Mouse (Mus musculus) cerebellum, adult 11-12 months (tissue): ENCODE measurements around the gene Apobec1.
"Not testable (repeated sequence)": the region's sequence is repeated elsewhere in the genome, so short reads cannot be mapped to it uniquely, and the experiment has no call there.

Experiments used
- DNase-seq: peaks from one replicate; pipeline ENCODE4 v3.0.0; 2022

The Apobec1 gene

DNA sequence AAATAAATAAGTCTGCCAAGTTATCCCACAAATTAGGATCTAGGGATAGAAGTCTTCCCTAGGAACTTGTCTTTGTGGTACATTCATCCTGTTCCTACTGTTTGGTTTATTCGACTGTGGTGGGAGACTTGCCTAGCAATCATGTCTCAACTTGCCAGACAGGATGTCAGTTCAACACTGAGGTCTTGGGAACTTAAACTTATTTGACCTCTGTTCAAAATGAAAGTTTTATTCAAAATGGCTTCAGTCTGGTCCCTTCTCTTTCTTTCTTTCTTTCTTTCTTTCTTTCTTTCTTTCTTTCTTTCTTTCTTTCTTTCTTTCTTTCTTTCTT lies 713 bp upstream of the Apobec1 start:
- DNase-seq = no peak

DNA sequence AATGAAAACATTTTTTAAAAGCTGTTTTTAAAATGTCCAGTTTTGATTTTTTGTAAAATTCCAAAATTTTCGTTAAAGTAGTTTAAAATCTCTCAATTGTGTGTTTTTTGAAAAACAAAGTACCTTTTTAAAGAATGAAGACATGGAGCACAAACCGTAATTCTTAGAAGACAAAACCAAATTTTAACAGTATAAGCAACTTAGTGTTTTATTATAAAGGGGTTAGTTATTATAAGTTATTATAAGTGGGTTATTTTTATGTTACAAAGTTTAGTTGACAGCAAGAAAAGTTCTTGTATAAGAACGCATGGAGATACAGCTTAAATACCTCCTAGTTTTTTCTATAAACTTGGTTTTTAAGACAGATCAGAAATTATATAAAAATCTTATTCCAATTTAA lies 629 bp downstream of the Apobec1 start:
- DNase-seq = no peak

DNA sequence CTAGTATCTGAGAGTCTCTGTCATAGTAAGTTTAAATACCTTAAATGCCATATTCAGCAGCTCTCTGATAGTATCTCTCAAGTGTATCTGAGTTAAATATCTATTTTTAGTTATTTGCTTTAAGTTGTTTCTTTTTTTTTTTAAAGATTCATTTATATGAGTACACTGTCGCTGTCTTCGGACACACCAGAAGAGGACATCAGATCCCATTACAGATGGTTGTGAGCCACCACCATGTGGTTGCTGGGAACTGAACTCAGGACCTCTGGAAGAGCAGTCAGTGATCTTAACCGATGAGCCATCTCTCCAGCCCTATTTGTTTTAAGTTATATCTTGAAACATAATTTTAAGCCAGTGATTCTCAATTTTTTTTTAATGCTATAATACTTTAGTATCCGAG lies 1.2 kb downstream of the Apobec1 start:
- no peak for DNase-seq

DNA sequence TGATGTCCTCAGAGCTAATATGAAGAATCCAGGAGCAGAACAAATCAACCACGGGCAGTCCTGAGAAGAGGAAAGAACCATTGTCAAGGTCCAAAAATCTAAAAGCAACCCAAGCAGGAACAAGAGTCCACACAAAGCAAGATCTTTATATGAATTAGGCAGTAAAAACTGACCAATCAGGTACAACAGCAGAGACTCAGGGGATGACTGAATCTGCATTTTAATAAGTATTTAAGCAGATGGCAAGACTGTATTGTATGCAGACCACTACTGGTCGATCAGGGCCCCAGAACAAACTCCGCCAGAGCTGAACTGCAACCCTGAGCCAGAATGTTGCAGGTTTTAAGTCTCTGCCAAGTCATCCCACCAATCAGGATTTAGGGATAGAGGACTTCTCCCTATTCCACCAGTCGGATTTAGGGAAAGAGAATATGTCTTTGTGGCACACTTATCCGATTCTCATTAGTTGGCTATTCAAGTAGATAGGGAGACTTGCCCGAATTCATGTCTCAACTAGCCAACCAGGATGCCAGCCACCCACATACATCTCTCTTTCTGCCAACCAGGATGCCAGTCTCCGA lies 2.1 kb downstream of the Apobec1 start:
- no peak for DNase-seq

DNA sequence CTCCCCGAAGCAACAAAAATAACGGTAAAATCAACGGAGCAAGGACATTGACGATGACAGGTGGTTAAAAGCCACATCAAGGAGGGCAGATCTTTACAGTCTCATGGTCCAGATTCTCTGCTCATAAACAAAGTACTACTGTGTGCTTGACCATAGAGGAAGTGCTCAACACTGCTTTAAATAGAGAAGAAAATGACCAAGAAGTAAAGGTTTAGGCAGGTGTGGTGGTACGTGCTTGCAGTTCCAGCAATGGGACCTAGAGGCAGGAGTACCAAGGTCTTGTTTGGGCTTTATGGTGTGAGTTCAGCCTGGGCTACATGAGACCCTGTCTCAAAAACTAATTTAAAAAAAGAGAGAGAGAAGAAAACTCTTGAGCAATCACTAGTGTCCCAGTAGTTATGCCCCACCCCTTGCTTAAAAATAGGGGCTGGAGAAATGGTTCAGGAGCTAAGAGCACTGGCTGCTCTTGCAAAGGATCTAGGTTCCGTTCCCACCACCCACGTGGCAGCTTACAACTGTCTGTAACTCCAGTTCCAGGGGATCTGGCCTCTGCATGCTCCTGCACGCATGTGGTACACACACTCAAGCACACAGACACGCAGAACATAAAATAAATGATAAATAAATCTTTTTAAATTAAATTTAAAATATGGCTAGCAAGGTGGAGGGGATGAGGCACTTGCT lies 3.0 kb downstream of the Apobec1 start:
- no peak for DNase-seq

DNA sequence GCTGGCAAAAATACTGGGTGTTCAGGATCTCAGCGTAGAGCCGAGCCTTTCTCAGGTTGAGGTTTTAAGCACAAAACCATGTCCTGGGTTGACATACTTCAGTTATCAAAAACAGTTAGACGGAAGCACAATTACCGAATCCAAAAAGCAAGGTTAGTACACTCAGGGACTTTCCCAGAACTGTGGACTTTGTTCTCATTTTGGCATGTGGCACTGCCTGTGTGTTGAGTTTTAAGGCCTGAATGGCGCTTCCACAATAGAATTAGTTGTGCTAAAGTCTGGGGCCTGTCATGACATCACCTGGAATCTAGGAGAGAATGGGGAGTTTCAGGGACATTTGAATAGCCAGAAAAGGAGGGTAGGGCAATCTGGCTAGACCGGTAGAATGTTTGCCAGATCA lies 3.8 kb downstream of the Apobec1 start:
- no peak for DNase-seq

DNA sequence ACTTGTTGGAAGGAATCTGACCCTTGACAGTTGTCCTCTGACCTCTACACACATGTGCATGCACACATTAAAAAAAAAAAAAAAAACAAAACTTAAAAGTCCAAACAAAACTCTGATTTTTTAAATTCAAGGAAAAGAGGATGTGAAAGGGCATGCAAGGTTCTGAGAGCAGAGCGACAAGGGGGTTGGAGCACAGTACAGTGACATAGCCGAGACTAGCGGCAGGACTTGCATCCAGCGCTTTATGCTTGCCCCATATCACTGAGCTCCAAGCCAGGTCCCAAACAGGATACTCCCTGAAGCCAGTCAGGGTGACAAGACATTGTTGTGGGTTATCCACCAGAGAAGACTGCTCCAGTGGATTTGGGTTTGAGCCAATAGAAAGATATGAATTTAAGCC lies 4.2 kb downstream of the Apobec1 start:
- DNase-seq = no peak

DNA sequence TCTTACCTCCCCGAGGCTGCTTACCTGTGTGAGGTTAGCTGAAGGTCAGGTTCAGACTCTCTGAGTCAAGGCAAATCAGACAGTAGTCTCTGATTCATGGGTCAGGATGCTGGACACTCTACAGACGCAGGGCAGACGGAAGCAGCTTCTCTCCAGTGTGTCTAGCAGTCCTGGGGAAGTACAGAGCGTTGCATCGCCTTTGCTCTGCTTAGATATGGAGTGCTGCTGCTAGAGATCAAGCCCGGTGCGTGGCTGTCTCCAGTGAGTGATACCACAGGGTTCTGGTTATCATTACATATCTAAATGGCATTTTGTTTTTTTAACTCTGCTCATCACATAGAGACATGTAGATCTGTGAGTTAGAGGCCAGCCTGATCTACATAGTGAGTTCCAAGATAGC lies 5.6 kb downstream of the Apobec1 start:
- no peak for DNase-seq

DNA sequence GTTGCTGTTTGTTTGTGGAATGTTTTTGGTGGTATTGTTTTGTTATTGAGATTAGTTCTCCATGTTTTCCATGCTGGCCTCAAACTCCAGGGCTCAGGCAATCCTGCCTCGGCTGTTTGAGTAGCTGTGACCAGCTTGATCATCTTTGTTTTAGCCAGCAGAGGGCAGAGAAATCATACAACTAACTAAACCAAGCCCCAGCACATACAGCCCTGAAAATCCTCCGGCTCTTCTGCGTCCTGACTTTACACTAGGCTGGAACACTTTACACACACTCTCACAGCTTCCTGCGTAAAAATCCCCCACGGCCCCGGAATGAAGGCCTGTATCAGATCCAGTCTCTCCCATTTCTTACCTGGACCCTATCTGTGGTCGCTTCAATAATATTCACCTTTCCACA lies 6.6 kb downstream of the Apobec1 start:
- DNase-seq = no peak

DNA sequence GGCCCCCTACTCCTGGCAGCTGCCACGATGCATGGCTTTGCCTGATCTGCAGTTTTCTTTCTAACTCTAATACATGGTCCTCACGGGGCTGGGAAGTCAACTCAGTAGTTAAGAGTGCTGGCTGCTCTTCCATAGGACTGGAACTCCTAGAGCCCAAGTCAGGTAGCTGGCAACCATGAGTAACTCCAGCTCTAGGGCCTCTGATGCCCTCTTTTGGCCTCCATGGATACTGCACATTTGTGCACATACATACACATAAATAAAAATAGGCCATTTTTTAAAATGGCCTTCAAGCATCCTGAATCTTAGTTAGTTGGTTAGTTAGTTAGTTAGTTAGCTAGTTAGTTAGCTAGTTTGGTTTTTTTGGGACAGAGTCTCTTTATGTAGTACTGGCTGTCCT lies 9.3 kb downstream of the Apobec1 start:
- DNase-seq = no peak

DNA sequence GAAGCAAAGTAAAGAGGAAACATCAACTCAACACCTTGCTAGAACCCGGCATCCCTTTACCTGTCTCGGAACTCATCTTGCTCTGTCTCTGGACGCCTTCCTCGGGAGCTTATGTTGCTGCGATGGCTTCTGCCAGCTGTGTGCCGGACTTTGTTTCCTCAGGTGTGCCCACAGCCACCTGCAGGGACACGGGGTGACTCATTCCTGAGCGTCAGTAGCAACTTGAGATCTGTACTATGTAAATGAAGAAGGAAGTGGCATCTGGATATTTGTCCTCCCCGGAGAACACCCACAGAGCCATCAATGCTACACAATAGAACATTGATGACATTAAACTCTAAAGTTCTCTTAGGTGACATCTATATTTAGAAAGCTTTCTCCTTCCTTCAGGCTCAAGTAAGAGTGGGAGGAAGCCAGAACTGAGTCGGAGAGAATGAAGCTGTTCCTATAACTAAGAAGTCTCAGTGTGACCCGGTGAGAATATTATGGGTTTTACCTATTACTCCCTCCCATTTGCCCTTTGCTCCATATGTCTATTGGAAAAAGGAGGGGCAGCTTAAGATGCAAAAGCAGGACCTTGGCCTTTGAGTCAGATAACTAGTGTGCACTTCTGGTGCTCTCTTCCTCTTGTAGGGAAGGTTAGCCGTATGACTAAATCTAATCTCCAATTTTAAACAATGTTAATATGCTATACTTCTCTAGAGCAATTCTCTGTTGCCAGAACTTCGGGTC lies 11.1 kb downstream of the Apobec1 start:
- no peak for DNase-seq

DNA sequence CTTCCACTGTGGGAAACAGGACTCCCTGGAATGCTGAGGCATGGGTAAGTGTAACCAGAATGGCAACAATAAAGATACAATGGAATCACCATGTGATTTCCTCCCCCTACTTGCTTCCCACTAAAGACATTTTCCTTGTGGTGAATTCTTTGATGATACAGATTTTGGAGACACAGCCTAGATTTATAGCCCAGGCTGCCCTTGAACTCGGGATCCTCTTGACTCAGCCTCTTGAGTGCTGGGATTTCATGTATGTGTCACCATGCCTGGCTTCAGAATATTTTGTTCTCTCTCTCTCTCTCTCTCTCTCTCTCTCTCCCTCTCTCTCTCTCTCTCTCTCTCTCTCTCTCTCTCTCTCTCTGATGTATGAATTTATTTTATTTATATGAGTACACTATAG lies 23.2 kb downstream of the Apobec1 start:
- no peak for DNase-seq

DNA sequence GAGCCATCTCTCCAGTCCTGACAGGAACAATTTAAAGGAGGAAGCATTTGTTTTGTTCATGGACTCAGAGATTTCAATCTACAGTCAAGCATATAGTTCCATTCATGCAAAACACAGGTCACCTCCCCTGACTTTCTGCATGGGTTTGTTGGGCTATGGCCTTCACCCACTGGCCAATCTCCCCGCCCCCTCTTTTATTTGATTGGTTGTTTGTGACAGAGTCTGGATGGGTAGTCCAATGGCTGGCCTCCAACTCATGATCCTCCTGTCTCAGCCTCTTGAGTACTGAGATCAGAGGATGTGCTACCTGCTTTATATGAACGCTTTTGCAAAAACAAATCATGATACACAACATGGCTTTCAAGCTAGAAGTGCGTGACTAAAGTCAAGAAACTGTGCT lies 25.2 kb downstream of the Apobec1 start:
- no peak for DNase-seq

DNA sequence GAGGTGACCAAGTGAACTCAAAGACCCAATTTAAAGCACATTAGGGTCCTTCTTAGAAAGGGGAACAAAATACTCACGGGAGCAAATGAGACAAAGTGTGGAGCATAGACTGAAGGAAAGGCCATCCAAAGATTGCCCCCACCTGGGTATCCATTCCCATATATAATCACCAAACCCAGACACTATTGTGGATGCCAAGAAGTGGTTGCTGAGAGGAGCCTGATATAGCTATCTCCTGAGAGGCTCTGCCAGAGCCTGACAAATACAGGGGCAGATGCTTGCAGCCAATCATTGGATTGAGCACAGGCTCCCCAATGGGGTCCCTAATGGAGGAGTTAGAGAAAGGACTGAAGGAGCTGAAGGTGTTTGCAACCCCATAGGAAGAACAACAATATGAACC lies 27.2 kb downstream of the Apobec1 start:
- not testable (repeated sequence) for DNase-seq

DNA sequence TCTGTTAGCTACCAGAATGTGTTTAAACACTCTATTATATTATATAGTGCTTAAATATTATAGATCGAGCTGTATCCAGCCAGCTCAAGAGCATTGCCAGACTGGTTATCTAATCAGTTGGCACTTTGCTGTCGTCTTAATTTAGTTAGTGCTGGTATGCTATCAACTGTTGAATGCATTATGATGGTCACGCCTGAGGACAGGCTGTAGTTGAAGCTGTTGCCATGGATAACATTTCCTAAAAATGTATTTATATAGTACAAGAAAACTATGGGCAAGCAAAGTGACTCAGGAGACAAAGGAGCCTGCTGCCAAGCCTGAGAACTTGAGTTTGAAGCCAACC lies 30.7 kb downstream of the Apobec1 start:
- no peak for DNase-seq

DNA sequence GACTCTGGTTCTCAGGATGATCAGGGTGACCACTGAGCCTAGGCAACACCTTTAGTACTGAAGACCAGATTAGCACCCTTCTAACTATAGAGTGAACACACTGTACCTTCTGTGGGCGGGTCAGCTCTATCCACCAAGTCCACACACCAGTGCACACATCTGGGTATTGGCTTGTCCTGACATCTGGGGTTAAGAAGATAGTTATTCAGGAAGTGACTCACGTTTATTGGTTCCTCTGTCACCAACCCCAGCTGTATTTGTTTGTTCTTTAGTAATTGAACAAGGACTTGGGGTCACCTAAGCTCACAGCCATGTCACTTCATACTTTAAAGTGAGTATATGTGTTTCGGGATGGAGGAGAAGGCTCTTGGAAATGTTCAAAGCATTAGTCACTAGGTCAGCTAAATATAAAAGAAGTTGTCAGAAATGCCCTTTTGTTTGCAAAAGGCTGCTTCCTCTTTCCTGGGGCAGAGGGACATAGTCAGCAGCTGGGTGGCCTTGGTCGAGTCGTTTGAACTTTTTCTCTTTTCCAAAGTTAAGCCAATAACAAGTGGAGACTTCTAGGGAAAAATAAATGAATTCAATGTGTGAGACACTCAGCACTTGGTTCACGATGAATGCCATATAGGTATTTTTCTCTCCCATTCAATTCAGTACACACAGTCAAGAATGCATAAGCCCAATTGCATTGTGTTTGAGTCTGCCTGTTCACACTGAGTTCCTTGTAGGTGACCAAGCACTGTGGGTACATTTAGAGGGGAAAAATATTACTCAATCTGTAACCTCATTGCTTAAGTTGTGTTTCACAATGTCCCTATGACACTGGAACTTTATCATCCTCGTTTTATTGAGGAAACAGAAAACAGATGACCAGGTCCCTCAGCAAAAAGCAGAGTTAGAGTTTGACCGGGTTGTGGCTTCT lies 31.3 kb downstream of the Apobec1 start:
- no peak for DNase-seq

DNA sequence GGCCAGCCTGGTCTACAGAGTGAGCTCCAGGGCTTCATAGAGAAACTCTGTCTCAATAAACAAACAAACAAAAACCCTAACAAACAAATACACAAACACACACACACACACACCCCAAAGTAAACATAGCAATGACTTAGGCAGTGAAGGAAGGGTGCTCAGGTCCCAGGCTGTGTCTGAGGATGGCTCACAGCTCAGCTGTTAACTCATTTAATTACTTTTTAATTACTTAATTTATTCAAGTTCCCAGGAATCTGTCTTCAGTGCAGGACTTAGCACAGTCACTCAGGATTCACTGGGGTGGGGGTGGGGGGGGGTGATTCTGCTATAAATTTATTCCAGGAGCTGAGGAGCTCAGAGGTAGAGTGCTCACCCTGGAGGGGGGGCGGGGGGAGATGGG lies 32.5 kb downstream of the Apobec1 start:
- no peak for DNase-seq

DNA sequence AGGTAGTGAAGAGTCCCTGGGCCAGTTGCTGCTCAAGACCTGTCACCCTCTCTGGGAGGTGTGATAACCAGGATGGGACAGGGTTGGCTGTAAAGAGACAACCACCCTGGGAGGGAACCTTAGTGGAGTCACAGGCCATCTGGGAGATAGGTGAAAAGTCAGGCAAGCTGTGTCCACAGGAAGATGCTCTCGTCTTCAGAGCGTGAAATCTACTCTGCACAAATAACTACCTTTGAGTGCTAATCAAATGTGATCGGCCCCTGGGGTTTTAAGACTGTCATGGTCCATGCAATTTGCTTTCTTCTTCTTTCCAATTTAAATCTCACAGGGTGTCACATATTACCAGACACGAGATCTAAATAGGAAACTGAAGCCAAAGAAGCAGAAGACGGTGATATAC lies 33.1 kb downstream of the Apobec1 start:
- DNase-seq = no peak

DNA sequence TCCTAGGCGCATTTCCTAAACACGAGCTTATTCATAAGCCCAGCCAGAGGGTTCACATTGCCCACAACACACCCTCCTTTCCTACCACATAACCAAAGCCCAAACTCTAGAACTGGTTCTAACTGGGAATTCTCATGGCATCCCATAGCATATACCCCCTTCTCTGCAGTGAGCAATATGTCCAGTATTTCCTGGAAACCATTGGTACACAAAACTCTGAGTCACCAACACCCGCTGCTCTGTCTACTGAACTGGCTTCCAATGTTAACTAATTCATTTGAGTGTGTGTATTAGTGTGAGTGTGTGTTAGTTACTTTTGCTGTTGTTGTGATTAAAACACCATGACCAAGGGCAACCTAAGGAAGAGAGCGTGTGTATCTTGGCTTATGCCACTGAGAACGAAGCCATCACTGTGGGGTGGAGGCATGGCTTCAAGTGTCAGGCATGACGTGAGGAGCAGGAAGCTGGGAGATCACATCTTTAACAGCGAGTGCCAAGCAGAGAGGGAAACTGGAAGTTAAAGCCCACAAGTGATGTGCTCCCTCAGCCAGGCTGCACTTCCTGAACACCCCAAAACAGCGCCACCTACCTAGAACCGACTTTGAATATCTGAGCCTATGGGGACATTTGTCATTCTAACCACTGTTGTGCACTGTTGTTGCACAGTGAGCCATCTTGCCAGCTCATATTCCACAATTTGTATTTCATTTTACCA lies 37.0 kb downstream of the Apobec1 start:
- no peak for DNase-seq

DNA sequence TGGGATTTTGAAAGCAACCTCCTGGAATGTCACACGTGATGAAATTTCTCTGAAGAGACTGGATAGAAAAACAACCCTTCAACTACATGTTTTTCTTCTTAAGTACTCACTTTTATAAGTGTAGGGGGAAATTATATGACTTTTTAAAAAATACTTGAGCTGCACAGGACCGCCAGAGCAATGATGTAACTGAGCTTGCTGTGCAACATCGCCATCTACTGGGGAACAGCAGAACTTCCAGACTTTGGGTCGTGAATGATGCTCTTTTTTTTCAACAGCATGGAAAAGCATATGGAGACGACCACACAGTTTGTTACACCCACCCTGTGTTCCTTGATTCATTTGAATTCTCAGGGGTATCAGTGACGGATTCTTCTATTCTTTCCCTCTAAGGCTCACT lies 39.8 kb downstream of the Apobec1 start:
- DNase-seq = no peak

DNA sequence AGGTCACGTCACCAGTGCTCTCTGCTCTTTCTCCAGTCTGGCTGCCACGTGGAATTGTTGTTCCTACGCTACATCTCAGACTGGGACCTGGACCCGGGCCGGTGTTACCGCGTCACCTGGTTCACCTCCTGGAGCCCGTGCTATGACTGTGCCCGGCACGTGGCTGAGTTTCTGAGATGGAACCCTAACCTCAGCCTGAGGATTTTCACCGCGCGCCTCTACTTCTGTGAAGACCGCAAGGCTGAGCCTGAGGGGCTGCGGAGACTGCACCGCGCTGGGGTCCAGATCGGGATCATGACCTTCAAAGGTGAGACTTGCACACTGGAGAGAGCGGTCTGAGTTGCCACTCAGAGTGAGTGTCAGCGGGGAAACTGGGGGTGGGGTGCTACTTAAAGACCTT lies 41.2 kb downstream of the Apobec1 start:
- DNase-seq = peak; percentile 4

DNA sequence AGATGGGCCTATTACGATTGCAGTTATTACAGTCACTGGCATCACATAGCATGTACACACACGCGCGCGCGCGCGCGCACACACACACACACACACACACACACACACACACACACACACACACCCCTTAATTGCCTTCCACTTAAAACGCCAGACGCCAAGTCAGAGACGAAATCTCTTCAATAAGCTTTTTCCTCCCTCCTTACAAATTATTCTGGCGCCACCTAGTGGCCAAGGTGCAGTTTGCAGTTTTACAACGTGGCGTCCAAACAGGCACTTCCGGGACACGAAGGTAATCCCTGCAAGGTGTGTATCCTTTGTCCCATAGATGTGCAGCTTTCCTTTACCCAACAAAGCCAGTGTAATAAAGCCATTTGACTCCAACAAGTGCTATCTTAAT lies 41.8 kb downstream of the Apobec1 start:
- DNase-seq = peak; percentile 14

DNA sequence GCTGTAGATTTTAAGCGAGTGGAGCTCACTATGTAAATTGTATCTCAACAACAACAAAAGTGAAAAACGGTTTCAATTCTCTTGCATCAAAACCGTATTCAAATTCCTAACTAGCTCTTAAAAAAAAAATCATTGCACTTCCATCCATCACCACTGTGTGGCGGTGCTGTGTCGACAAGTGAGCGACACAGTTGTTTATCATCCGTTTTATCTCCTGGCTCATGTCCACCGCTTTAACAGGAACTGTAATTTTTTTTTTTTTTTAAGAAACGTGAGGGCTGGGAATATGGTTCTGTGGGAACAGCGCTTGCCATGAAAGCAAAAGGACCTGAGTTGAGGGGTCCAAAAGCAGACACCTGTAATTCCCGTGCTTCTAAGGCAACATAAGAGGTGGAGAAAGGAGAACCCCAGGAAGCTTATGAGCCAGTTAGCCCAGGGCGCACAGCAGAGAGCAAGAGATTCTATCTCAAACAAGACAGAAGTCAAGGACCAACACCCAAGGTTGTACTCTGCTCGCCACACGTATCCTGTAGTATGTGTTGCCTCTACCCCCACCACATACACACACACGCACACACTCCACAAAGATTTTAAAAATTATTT lies 45.2 kb downstream of the Apobec1 start:
- DNase-seq = no peak
